Mouse (Mus musculus) heart, adult 2 months (tissue): ENCODE measurements at regions not wholly inside any gene's neighbourhood (a gene's known extent, or its start where the extent isn't known, plus 50 kb on each side); places are given as distances from the start of the nearest gene placed in this dataset.

Experiments used
- DNase-seq, 2 experiments: peaks; one replicate each; pipeline ENCODE4 v3.0.0; 2021
- H3K27ac ChIP-seq: fragments of 200-600 bp; 2 replicates; pipeline ENCODE4 v1.8.1; 2022
- H3K27me3 ChIP-seq: fragments of 200-500 bp; 2 replicates; pipeline ENCODE4 v1.6.1; 2012; ENCODE audit warnings: mild to moderate bottlenecking, low read length, inconsistent platforms, mixed read lengths; ENCODE audit not compliant: control insufficient read depth, insufficient read depth
- H3K36me3 ChIP-seq: fragments of 200-500 bp; 2 replicates; pipeline ENCODE4 v1.6.1; 2012; ENCODE audit warnings: low read length, inconsistent platforms; ENCODE audit not compliant: control insufficient read depth, insufficient read depth
- H3K4me1 ChIP-seq: fragments of 200-500 bp; 2 replicates; pipeline ENCODE4 v1.6.1; 2011; ENCODE audit warnings: low read length; ENCODE audit not compliant: control insufficient read depth, insufficient read depth
- H3K4me3 ChIP-seq: fragments of 200-600 bp; 2 replicates; pipeline ENCODE4 v1.8.1; 2022
- H3K79me2 ChIP-seq: fragments of 200-500 bp; replicated peaks from 2 replicates; pipeline ENCODE4 v1.6.1; 2012; ENCODE audit warnings: mild to moderate bottlenecking, inconsistent platforms, low read length, moderate library complexity, mixed read lengths; ENCODE audit not compliant: control insufficient read depth, insufficient read depth
- H3K9ac ChIP-seq: fragments of 200-500 bp; 2 replicates; pipeline ENCODE4 v1.6.1; 2012; ENCODE audit warnings: low read depth, mild to moderate bottlenecking, control low read depth, inconsistent platforms, low read length, mixed read lengths
- CTCF ChIP-seq: fragments of 200-600 bp; IDR thresholded peaks from 2 replicates; pipeline ENCODE4 v1.8.1; 2022; ENCODE audit warnings: antibody characterized with exemption, mild to moderate bottlenecking, moderate library complexity
- EP300 ChIP-seq: fragments of 200-500 bp; IDR thresholded peaks from 2 replicates; pipeline ENCODE4 v1.6.1; 2011; ENCODE audit warnings: low read depth, low read length, control low read depth; ENCODE audit not compliant: insufficient read depth
- POLR2A ChIP-seq: fragments of 200-500 bp; IDR thresholded peaks from 2 replicates; pipeline ENCODE4 v1.6.1; 2011; ENCODE audit warnings: mild to moderate bottlenecking, low read depth, low read length, control low read depth; ENCODE audit not compliant: insufficient read depth
- WGBS: fragments of 180-500 bp; shearing (Covaris S2); methylation state at CpG from one replicate; pipeline ENCODE4 v1.1.7; 2018; 5-methylcytosine and 5-hydroxymethylcytosine counted together
- intact Hi-C: fragments of 180-260 bp; cut with DNase I; formaldehyde crosslinking; loops from one replicate; pipeline ENCODE4 v1.15.1; 2025

DNA sequence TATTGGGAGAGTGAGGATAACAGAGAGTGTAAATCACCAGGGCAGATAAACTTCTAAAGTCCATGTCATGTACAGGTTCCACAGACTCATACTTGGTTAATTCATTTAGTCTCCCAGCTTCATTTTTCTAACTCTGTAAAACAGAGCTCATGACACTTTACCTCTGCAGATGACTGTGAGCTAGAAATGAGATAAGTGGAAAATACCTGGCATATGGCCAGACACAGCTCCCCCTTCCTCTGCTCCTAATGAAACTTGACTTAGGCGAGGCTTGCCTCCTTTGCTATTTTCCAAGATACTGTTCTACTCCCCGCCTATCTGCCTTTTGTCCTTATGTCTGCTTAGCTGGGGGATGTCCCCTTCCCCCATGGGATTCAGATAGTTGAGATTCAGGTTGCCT lies 351.7 kb upstream of the Lcorl start:
- Histone ChIP-seq H3K79me2 (no peaks in the 10 kb centered on the region), H3K4me3 (no peak overlapping the region), H3K36me3 (no peaks in the 10 kb centered on the region), H3K27ac (no peak overlapping the region), H3K9ac (no peak overlapping the region), H3K4me1 (no peaks in the 10 kb centered on the region), H3K27me3 (no peaks in the 10 kb centered on the region)
- intact Hi-C loops: no loop called here
- 44% methylated on average over 2 of the region's 2 CpGs for WGBS
- no peak for TF ChIP-seq POLR2A
- no peak for TF ChIP-seq EP300
- no peak for TF ChIP-seq CTCF
- no peak for DNase-seq

GRCm38 (mm10) chr5:46203744-46204143 lies 346.3 kb upstream of the Lcorl start:
- TF ChIP-seq CTCF (no peak), POLR2A (no peak), EP300 (no peak)
- Histone ChIP-seq H3K27ac (no peak overlapping the region), H3K36me3 (no peaks in the 10 kb centered on the region), H3K4me1 (no peaks in the 10 kb centered on the region), H3K4me3 (no peak overlapping the region), H3K27me3 (no peaks in the 10 kb centered on the region), H3K79me2 (no peaks in the 10 kb centered on the region), H3K9ac (no peak overlapping the region)
- intact Hi-C loops: no loop called here
- DNase-seq: no peak
- 59% methylated on average over 4 of the region's 4 CpGs for WGBS

GRCm38 (mm10) chr5:46202457-46202772 lies 345.0 kb upstream of the Lcorl start:
- H3K79me2 ChIP-seq: no peaks in the 10 kb centered on the region
- intact Hi-C loops: no loop called here
- TF ChIP-seq POLR2A (no peak), EP300 (no peak), CTCF (no peak)
- no peak for DNase-seq
- no peak overlapping the region for H3K27ac ChIP-seq
- H3K4me3 ChIP-seq: no peak overlapping the region
- 77% methylated on average over 2 of the region's 2 CpGs for WGBS
- H3K36me3 ChIP-seq: no peaks in the 10 kb centered on the region
- no peaks in the 10 kb centered on the region for H3K27me3 ChIP-seq
- H3K9ac ChIP-seq: no peak overlapping the region
- H3K4me1 ChIP-seq: no peaks in the 10 kb centered on the region

- 67% methylated on average over 6 of the region's 6 CpGs for WGBS
- intact Hi-C loops: no loop called here
Observed at GRCm38 (mm10) chr5:46201639-46202456, 344.4 kb upstream of the Lcorl start.

DNA sequence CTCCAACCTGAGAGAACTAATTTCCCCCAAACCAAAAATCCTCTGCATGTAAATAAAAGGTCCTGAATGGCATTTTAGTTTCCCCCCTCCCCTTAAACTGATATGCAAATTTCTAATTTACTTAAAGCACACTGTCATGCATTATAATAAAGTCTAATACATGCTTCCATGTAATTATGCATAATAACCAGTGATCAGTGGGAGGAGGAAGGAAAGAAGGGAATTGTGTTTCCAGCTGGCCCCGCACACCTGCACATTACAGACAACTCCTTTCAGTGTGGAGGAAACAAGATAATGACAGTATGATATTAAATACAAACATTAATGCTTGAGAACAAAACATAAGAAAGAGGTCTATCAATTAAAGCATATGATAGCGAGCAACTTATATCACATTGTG lies 329.5 kb upstream of the Lcorl start:
- H3K4me1 ChIP-seq: no peaks in the 10 kb centered on the region
- H3K79me2 ChIP-seq: no peaks in the 10 kb centered on the region
- no peak for TF ChIP-seq EP300
- no peak for TF ChIP-seq POLR2A
- TF ChIP-seq CTCF: no peak
- no peak overlapping the region for H3K27ac ChIP-seq
- H3K27me3 ChIP-seq: no peaks in the 10 kb centered on the region
- no peak overlapping the region for H3K9ac ChIP-seq
- WGBS: 63% methylated on average over 2 of the region's 2 CpGs
- H3K36me3 ChIP-seq: no peaks in the 10 kb centered on the region
- DNase-seq: no peak
- H3K4me3 ChIP-seq: no peak overlapping the region
- intact Hi-C loops: no loop called here

More at GRCm38 (mm10) chr5:46201639-46202456, 344.4 kb upstream of the Lcorl start:
- H3K9ac ChIP-seq: no peak overlapping the region
- TF ChIP-seq EP300 (no peak), POLR2A (no peak), CTCF (no peak)
- no peaks in the 10 kb centered on the region for H3K36me3 ChIP-seq
- no peak overlapping the region for H3K27ac ChIP-seq
- DNase-seq: no peak
- H3K27me3 ChIP-seq: no peaks in the 10 kb centered on the region
- no peak overlapping the region for H3K4me3 ChIP-seq
- H3K4me1 ChIP-seq: no peaks in the 10 kb centered on the region
- H3K79me2 ChIP-seq: no peaks in the 10 kb centered on the region

DNA sequence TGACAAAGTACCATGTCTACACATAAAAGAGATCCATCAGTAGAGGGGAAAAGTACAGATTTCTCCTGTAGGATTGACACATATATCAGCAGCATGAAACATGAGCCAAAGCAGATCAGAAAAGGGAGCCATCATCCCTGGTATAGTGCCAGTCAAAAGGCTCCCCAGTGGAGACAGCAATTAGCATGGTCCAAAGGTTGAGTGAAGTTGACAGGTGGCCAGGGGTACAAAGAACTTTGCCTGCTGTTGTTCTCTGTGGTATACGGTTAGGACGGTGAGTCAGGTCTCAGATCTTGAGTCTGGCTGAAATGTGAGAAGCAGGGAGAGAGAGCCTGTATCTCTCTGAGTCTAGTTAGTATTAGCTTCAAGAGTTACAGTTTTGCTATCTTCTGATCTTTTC lies 324.7 kb upstream of the Lcorl start:
- Histone ChIP-seq H3K4me1 (no peaks in the 10 kb centered on the region), H3K79me2 (no peaks in the 10 kb centered on the region), H3K27ac (no peak overlapping the region), H3K9ac (no peak overlapping the region), H3K27me3 (no peaks in the 10 kb centered on the region), H3K4me3 (no peak overlapping the region), H3K36me3 (no peaks in the 10 kb centered on the region)
- intact Hi-C loops: no loop called here
- TF ChIP-seq EP300: no peak
- no peak for TF ChIP-seq CTCF
- TF ChIP-seq POLR2A: no peak
- no peak for DNase-seq
- 70% methylated on average over 2 of the region's 2 CpGs for WGBS
